Mouse (Mus musculus) thymus, adult 2 months (tissue): ENCODE measurements around the gene 0610010F05Rik.

Experiments used
- CTCF ChIP-seq: fragments of 200-500 bp; IDR thresholded peaks from 2 replicates; pipeline ENCODE4 v1.5.1; 2012; ENCODE audit warnings: mild to moderate bottlenecking, control low read depth, low read length, moderate library complexity, borderline replicate concordance; ENCODE audit not compliant: control insufficient read depth, poor library complexity, insufficient read depth; ENCODE audit errors: extremely low read depth
- POLR2A ChIP-seq: fragments of 200-500 bp; IDR thresholded peaks from 2 replicates; pipeline ENCODE4 v1.6.1; 2012; ENCODE audit warnings: mild to moderate bottlenecking, low read length, control low read depth, moderate library complexity; ENCODE audit not compliant: control insufficient read depth, poor library complexity, insufficient read depth; ENCODE audit errors: extremely low read depth

DNA sequence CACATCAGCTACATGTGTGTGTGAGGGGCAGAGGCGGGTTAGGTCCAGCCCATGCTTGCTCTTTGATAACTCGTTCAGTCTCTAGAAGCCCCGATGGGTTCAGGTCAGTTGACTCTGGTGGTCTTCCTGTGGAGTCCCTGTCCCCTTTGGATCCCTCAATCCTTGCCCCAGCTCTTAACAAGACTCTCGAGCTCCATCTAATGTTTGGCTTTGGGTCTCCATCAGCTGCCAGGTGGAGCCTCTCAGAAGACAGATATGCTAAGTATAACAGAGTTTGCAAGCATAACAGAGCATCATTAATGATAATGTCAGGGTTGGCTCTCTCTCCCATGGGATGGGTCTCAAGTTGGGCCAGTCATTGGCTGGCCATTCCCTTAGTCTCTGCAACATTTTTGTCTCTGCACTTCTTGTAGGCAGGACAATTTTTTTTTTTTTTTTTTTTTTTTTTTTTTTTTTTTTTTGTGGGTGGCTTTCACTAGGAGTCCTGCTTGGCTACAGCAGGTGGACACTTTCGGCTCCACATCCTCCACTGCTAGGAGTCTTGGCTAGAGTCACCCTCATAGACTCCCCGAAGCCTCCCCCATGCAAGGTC, 76.3 kb downstream of the 0610010F05Rik start:
- TF ChIP-seq CTCF (no peak), POLR2A (no peak)
